Mouse (Mus musculus) limb, embryonic 15.5 days (tissue): ENCODE measurements around the gene Gm2696. TPM values are rescaled to one million over a fixed set of nuclear protein-coding genes. Genes with fewer than 3 reads are reported as not detected.
"Not testable (repeated sequence)": the region's sequence is repeated elsewhere in the genome, so short reads cannot be mapped to it uniquely, and the experiment has no call there.

Experiments
- ATAC-seq: fragments of 200-750 bp; cut with Nextera tagmentation; 2 replicates; pipeline ENCODE4 v1.8.0; 2017; ENCODE audit warnings: low read depth, moderate TSS enrichment; ENCODE audit not compliant: insufficient number of reproducible peaks, low FRiP score, low TSS enrichment
- H3K27ac ChIP-seq: fragments of 300-500 bp; sonication (generic); 2 replicates; pipeline ENCODE4 v1.5.1; 2015; ENCODE audit warnings: moderate library complexity, mild to moderate bottlenecking, inconsistent platforms
- H3K27me3 ChIP-seq: fragments of 300-500 bp; sonication (generic); 2 replicates; pipeline ENCODE4 v1.6.1; 2015; ENCODE audit warnings: inconsistent platforms
- H3K36me3 ChIP-seq: fragments of 300-500 bp; sonication (generic); 2 replicates; pipeline ENCODE4 v1.6.1; 2015; ENCODE audit warnings: inconsistent platforms
- H3K4me1 ChIP-seq: fragments of 300-500 bp; sonication (generic); 2 replicates; pipeline ENCODE4 v1.6.1; 2015; ENCODE audit warnings: inconsistent platforms
- H3K4me2 ChIP-seq: fragments of 300-500 bp; sonication (generic); 2 replicates; pipeline ENCODE4 v1.6.1; 2015; ENCODE audit warnings: mild to moderate bottlenecking, inconsistent platforms
- H3K4me3 ChIP-seq: fragments of 300-500 bp; sonication (generic); 2 replicates; pipeline ENCODE4 v1.5.1; 2015; ENCODE audit warnings: mild to moderate bottlenecking, inconsistent platforms
- H3K9ac ChIP-seq: fragments of 300-500 bp; sonication (generic); 2 replicates; pipeline ENCODE4 v1.6.1; 2015; ENCODE audit warnings: inconsistent platforms
- H3K9me3 ChIP-seq: fragments of 300-500 bp; sonication (generic); 2 replicates; pipeline ENCODE4 v1.6.1; 2016; ENCODE audit warnings: inconsistent platforms
- WGBS: fragments of 180-500 bp; shearing (Covaris S2); methylation state at CpG from one replicate; pipeline ENCODE4 v1.1.7; 2015; 5-methylcytosine and 5-hydroxymethylcytosine counted together
- polyA plus RNA-seq: library from polyadenylated mRNA; unstranded; fragments of >200 nt; fragmentation: Nextera tagmentation; extraction: Ambion mirVana; gene quantifications from 2 replicates; pipeline ENCODE4 v1.2.1, GENCODE M21; 2015

Gene Gm2696
- polyA plus RNA-seq, result not detected in 2 replicates

GRCm38 (mm10) chr10:77814382-77814781, at the start of gene Gm2696:
TSS of gene Gm2696 (plus strand) at chr10:77814682.
- Histone ChIP-seq H3K36me3 (no peaks in the 10 kb centered on the region), H3K9ac (no peak within 1 kb of the TSS), H3K27me3 (no peaks in the 10 kb centered on the region), H3K27ac (no peak within 1 kb of the TSS), H3K4me3 (no peak within 1 kb of the TSS), H3K9me3 (no peaks in the 10 kb centered on the region), H3K4me2 (no peak within 1 kb of the TSS), H3K4me1 (no peaks in the 10 kb centered on the region)
- 46% methylated on average over 4 of the region's 4 CpGs for whole genome bisulfite sequencing
- no peak for ATAC-seq

- no peaks in the 10 kb centered on the region for H3K4me1 ChIP-seq
- H3K9ac ChIP-seq, result no peak overlapping the region
- H3K9me3 ChIP-seq, result no peaks in the 10 kb centered on the region
- H3K4me3 ChIP-seq, result no peak overlapping the region
- no peak overlapping the region for H3K4me2 ChIP-seq
- no peaks in the 10 kb centered on the region for H3K27me3 ChIP-seq
- 63% methylated on average over 1 of the region's 1 CpGs for WGBS
- no peak for ATAC-seq
- no peaks in the 10 kb centered on the region for H3K36me3 ChIP-seq
- H3K27ac ChIP-seq, result no peak overlapping the region
Measured at GRCm38 (mm10) chr10:77769727-77770126, 44.8 kb upstream of the Gm2696 start.

GRCm38 (mm10) chr10:77771225-77771624, 43.3 kb upstream of the Gm2696 start, which contains the start of gene Gm3238:
TSS of gene Gm3238 (minus strand) at chr10:77771325.
- WGBS, result 55% methylated on average over 1 of the region's 1 CpGs
- H3K9me3 ChIP-seq, ATAC-seq: not testable (repeated sequence)

GRCm38 (mm10) chr10:77772142-77772541, 42.3 kb upstream of the Gm2696 start:
- not testable (repeated sequence) for H3K27me3 ChIP-seq, H3K4me2 ChIP-seq, H3K36me3 ChIP-seq, H3K9me3 ChIP-seq, ATAC-seq, H3K27ac ChIP-seq, H3K4me3 ChIP-seq, H3K9ac ChIP-seq, H3K4me1 ChIP-seq
- WGBS, result 76% methylated on average over 2 of the region's 3 CpGs

More at GRCm38 (mm10) chr10:77771225-77771624, 43.3 kb upstream of the Gm2696 start, which contains the start of gene Gm3238:
- H3K27me3 ChIP-seq, H3K36me3 ChIP-seq, H3K9ac ChIP-seq, H3K27ac ChIP-seq, H3K4me3 ChIP-seq, H3K4me1 ChIP-seq, H3K4me2 ChIP-seq: not testable (repeated sequence)

GRCm38 (mm10) chr10:77776844-77777243, 37.6 kb upstream of the Gm2696 start, which contains the start of gene Gm7138:
TSS of gene Gm7138 (minus strand) at chr10:77776944.
- not testable (repeated sequence) for H3K27me3 ChIP-seq, H3K36me3 ChIP-seq, H3K4me3 ChIP-seq, H3K9me3 ChIP-seq, H3K4me2 ChIP-seq, ATAC-seq, H3K9ac ChIP-seq, H3K27ac ChIP-seq, H3K4me1 ChIP-seq
- 67% methylated on average over 1 of the region's 1 CpGs for WGBS

- not testable (repeated sequence) for H3K4me1 ChIP-seq, H3K27me3 ChIP-seq, H3K9me3 ChIP-seq, ATAC-seq, H3K27ac ChIP-seq, H3K36me3 ChIP-seq, H3K9ac ChIP-seq, H3K4me2 ChIP-seq, H3K4me3 ChIP-seq
- 83% methylated on average over 1 of the region's 1 CpGs for WGBS
Measured at GRCm38 (mm10) chr10:77782442-77782841, 32.0 kb upstream of the Gm2696 start, which contains the start of gene Gm3250. TSS of gene Gm3250 (minus strand) at chr10:77782542.

- WGBS, result 95% methylated on average over 3 of the region's 3 CpGs
- H3K4me1 ChIP-seq, H3K9ac ChIP-seq, H3K36me3 ChIP-seq, ATAC-seq, H3K27ac ChIP-seq, H3K4me2 ChIP-seq, H3K9me3 ChIP-seq, H3K4me3 ChIP-seq, H3K27me3 ChIP-seq: not testable (repeated sequence)
Measured at GRCm38 (mm10) chr10:77783396-77783795, 31.1 kb upstream of the Gm2696 start.

- ATAC-seq, H3K4me3 ChIP-seq, H3K4me2 ChIP-seq, H3K27me3 ChIP-seq, H3K9ac ChIP-seq, H3K36me3 ChIP-seq, H3K27ac ChIP-seq, H3K4me1 ChIP-seq, H3K9me3 ChIP-seq: not testable (repeated sequence)
- WGBS, result 33% methylated on average over 1 of the region's 1 CpGs
Measured at GRCm38 (mm10) chr10:77787876-77788275, 26.6 kb upstream of the Gm2696 start, which contains the start of gene Gm7137. TSS of gene Gm7137 (minus strand) at chr10:77788200.

GRCm38 (mm10) chr10:77788621-77789020, 25.9 kb upstream of the Gm2696 start:
- no peak overlapping the region for H3K9ac ChIP-seq

GRCm38 (mm10) chr10:77794976-77795375, 19.5 kb upstream of the Gm2696 start, which contains the start of gene Gm9639:
TSS of gene Gm9639 (minus strand) at chr10:77795076.
- Histone ChIP-seq H3K9ac (no peak within 1 kb of the TSS), H3K9me3 (no peaks in the 10 kb centered on the region), H3K27me3 (no peaks in the 10 kb centered on the region), H3K36me3 (no peaks in the 10 kb centered on the region), H3K27ac (no peak within 1 kb of the TSS), H3K4me1 (no peaks in the 10 kb centered on the region), H3K4me3 (no peak within 1 kb of the TSS), H3K4me2 (no peak within 1 kb of the TSS)
- ATAC-seq, result no peak
- WGBS, result 53% methylated on average over 2 of the region's 2 CpGs

More at GRCm38 (mm10) chr10:77788621-77789020, 25.9 kb upstream of the Gm2696 start:
- no peak overlapping the region for H3K27ac ChIP-seq
- no peak overlapping the region for H3K4me2 ChIP-seq
- no peaks in the 10 kb centered on the region for H3K9me3 ChIP-seq
- H3K36me3 ChIP-seq, result no peaks in the 10 kb centered on the region
- H3K4me3 ChIP-seq, result no peak overlapping the region
- WGBS, result 79% methylated on average over 2 of the region's 2 CpGs
- H3K27me3 ChIP-seq, result no peaks in the 10 kb centered on the region
- no peak for ATAC-seq
- no peaks in the 10 kb centered on the region for H3K4me1 ChIP-seq

GRCm38 (mm10) chr10:77797677-77798076, 16.8 kb upstream of the Gm2696 start:
- no peak for ATAC-seq
- 19% methylated on average over 3 of the region's 3 CpGs for WGBS

GRCm38 (mm10) chr10:77798164-77798920, 16.1 kb upstream of the Gm2696 start:
- not testable (repeated sequence) for H3K9me3 ChIP-seq, H3K4me1 ChIP-seq, H3K27me3 ChIP-seq, H3K36me3 ChIP-seq, ATAC-seq, H3K4me2 ChIP-seq, H3K4me3 ChIP-seq, H3K9ac ChIP-seq, H3K27ac ChIP-seq
- 43% methylated on average over 3 of the region's 3 CpGs for WGBS

More at GRCm38 (mm10) chr10:77797677-77798076, 16.8 kb upstream of the Gm2696 start:
- Histone ChIP-seq H3K27me3 (no peaks in the 10 kb centered on the region), H3K9ac (no peak overlapping the region), H3K27ac (no peak overlapping the region), H3K4me1 (no peaks in the 10 kb centered on the region), H3K4me3 (no peak overlapping the region), H3K4me2 (no peak overlapping the region), H3K36me3 (no peaks in the 10 kb centered on the region), H3K9me3 (no peaks in the 10 kb centered on the region)
